Mouse (Mus musculus): ENCODE data around the gene Insm1.

Gene Insm1

DNA sequence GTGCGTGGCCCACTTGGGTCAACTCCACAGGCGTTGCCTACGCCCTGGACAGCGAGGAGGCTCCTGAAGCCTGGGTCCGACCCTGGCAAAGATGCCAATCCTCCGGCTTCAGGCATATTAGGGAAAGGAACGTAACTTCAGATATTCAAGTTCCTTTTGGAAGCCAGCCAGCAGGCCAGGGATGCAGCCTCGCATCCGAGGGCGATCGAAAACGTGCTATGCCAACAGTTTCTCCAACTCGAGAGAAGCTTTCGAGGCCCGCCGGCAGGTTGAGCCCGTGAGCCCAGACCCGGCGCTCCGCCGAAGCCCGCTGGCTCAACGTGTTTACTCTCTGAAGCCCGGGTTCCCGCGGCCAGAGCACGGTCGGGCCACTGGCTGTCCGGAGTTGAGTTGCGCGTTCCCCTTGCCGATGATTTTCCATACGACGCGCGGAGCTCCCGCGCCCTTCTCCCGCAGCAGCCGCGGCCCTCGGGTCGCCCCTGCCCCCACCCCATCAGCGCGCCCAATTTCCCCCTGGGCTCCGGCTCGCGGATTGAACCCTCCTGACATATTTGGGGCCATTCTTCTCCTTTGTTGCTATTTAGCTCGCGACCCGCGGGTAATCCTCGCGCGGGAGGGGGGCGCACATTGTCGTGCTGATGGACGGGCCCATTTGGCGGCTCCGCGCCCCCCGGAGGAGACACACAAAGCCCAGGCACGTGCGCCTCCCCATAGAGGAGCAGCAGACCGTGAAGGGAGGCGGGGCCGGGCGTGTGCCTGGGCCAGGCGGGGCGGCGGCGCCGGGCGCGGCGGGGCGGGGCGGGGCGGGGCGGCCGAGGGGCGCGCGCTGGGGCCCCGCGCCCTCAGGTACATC, at the start of gene Insm1:
Insm1 (plus strand) TSS at position 846 of the 853 bp plus-strand sequence.
- peak; percentile 44 for DNase-seq (ENCODE audit: low read depth, low spot score)

- no peak for DNase-seq (ENCODE audit: low read depth, low spot score)
Measured at GRCm38 (mm10) chr2:146172106-146172505, 49.6 kb upstream of the Insm1 start.

DNA sequence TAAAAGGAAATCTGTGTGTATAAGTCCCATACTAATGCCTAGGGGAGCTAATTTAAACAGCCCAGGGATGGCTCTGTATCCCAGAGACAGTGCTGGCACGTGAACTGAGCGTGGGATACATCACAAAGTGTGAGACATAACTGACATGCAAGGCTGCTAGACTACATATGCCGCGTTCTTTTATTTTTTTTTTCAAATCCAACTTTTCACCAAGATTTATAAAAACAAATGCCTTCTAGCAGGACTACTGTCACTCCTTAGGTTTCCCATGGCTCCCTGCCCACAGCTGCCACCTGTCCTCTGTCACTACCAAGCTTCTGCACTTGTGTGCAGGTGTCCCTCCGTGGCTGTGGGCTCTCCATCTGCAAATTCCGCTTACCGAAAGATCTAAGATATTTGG, 47.5 kb upstream of the Insm1 start:
- no peak for DNase-seq (ENCODE audit: low read depth, low spot score)

DNA sequence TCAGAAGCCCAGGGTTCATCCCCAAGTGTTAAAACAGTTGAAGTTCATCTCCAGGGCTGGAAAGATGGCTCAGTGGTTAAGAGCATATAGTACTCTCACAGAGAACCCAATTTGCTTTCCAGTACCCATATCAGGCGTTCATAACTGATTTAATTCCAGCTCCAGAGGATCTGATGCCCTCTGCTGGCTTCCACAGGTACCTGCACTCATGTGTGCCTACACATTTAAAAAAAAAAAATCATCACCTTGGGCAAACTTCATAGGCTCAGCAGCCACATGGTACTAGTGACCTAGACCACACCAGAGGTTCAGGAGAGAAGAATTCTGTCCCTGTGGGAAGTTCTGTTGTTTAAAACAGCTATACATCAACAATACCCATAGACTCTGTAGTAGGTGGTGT, 43.0 kb upstream of the Insm1 start:
- no peak for DNase-seq (ENCODE audit: low read depth, low spot score)

GRCm38 (mm10) chr2:146183830-146184793, 37.6 kb upstream of the Insm1 start:
- DNase-seq (ENCODE audit: low read depth, low spot score), result no peak

DNA sequence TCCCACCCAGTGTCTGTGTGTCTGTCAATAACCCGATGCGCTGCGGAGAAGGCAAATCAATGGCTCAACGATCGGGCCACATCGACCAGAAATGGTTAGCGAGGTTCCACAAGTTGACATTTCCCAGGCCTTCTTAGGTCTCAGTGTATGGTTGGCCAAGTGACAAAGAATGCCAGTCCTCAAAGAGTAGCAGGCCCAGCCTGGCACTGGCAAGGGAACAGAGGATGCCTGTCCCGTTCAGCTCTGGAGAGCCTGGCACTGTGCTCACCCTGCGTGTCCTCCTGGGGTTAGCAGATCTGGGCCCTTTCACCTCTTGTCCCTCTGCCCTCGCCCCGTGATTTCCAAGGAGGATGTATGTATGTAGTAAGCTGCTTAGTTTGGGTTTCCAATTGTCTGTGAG, 25.6 kb upstream of the Insm1 start:
- no peak for DNase-seq (ENCODE audit: low read depth, low spot score)

GRCm38 (mm10) chr2:146197947-146198346, 23.8 kb upstream of the Insm1 start:
- DNase-seq (ENCODE audit: low read depth, low spot score), result no peak

- no peak for DNase-seq (ENCODE audit: low read depth, low spot score)
Measured at GRCm38 (mm10) chr2:146210968-146211367, 10.8 kb upstream of the Insm1 start.

GRCm38 (mm10) chr2:146214715-146215114, 7.0 kb upstream of the Insm1 start:
- DNase-seq (ENCODE audit: low read depth, low spot score), result peak; percentile 34

GRCm38 (mm10) chr2:146216111-146217064, 5.3 kb upstream of the Insm1 start:
- DNase-seq (ENCODE audit: low read depth, low spot score), result no peak

- no peak for DNase-seq (ENCODE audit: low read depth, low spot score)
Measured at GRCm38 (mm10) chr2:146217227-146217980, 4.3 kb upstream of the Insm1 start.

DNA sequence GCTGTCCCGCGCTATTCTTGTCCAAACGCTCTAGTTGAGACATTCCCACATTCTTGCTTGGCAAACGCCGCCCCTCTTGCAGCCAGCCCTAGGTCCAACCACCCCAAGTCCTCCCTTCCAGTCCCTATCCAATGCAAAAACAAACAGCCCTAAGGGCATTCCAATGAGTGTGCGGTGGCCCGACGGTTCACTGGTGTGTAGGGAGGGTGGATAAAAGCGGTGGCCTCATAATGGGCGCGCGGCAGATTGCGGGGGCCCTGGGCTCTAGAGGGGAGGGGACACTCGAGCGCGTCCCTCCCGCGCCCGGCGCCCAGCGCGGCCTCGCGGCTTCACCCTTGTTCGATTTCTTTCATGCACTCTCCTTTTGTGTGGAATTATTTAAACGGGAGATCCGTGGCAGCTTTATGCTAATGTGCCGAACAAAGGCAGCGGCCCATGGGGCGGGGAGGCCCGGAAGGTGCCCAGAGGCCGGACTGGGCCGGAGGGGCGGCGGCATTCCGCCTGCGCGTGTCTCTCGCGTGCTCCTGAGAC, 3.5 kb upstream of the Insm1 start:
- no peak for DNase-seq (ENCODE audit: low read depth, low spot score)

GRCm38 (mm10) chr2:146218881-146219535, 2.7 kb upstream of the Insm1 start:
- DNase-seq (ENCODE audit: low read depth, low spot score), result no peak

GRCm38 (mm10) chr2:146219791-146220190, 1.9 kb upstream of the Insm1 start:
- no peak for DNase-seq (ENCODE audit: low read depth, low spot score)

DNA sequence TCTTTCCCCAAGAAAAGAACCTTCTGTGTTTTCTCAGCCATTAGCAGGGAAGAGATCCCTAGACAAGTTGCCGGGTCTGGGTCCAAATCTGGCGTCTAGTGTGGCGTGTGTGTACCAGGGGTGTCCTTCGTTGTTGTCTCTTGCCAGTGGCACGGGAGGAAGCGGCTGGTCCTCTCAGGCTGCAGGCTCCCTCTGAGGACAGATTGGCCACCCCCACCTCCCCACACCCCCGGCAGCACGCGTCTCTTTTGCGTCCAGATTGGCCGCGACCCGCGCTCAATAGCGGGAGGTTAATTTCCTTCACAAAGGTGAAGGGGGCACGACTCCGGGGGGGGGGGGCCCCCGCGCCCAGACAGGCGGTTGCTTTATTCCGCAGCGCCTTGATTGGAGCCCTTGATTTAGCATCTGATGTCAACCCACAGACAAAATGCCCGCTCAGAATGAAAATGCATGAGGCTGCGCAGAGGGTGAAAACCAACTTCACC, 1.1 kb upstream of the Insm1 start:
- no peak for DNase-seq (ENCODE audit: low read depth, low spot score)

DNA sequence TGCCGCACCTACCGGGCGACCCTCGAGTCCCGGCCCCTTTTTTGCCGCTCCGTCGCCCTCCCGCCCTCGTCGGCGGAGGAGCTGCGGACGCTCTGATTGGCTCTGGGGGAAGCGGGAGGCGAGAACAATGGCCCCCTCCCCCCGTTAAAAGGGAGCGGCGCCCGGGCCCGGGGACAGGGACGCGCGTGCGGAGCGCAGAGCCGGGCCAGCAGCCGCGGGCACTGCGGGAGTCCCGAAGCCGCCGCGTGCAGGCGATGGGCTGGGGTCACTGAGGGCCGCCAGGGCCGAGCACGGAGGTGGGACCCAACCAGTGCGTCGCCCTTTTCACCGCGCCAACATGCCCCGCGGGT, 183 bp downstream of the Insm1 start:
- peak; percentile 62 for DNase-seq (ENCODE audit: low read depth, low spot score)

GRCm38 (mm10) chr2:146222279-146223175, 806 bp downstream of the Insm1 start:
- peak; percentile 32 for DNase-seq (ENCODE audit: low read depth, low spot score)

- peak; percentile 34 for DNase-seq (ENCODE audit: low read depth, low spot score)
Measured at GRCm38 (mm10) chr2:146223176-146223905, 1.6 kb downstream of the Insm1 start.
